24 mouse cellular contexts compared by ENCODE assay signal in genomic region chr3:41210333-41210732, GRCm38 (mm10).
DNase-seq lines count a peak whose midpoint lies in the region; ATAC-seq and TF ChIP-seq lines count a peak whose summit lies in the region.
"Had no signal": no experiment of that assay in that cellular context is flagged by ENCODE, and none has a peak within 500 bp of the region (broad histone marks: within the 10 kb centered on the region; RNA-seq: fewer than 3 reads in every experiment).

No protein-coding gene starts in this region.

- WGBS in forebrain, embryonic 14.5 days = 44% methylated on average over 7 of the region's 7 CpGs
- 74% methylated on average over 7 of the region's 7 CpGs for WGBS in forebrain, embryonic 11.5 days
- WGBS in forebrain, postnatal 0 days = 27% methylated on average over 7 of the region's 7 CpGs
- WGBS in forebrain, embryonic 10.5 days = 83% methylated on average over 7 of the region's 7 CpGs

- H3K4me2 ChIP-seq in forebrain, embryonic 14.5 days (ENCODE audit: low read length) = no peak overlapping the region
- no peak overlapping the region for H3K4me2 ChIP-seq in forebrain, embryonic 11.5 days (ENCODE audit: low read depth, low read length, severe bottlenecking)
- H3K4me2 ChIP-seq in forebrain, postnatal 0 days (ENCODE audit: low read depth) = no peak overlapping the region
- H3K4me2 ChIP-seq: embryonic facial prominence, embryonic 13.5 days; embryonic facial prominence, embryonic 15.5 days; forebrain, embryonic 13.5 days had no signal

- H3K27me3 ChIP-seq in forebrain, embryonic 14.5 days (replicated peaks; ENCODE audit: control insufficient read depth, insufficient read depth, low read length) = no peaks in the 10 kb centered on the region
- H3K27me3 ChIP-seq in forebrain, embryonic 11.5 days (ENCODE audit: control insufficient read depth, insufficient read depth, low read length) = no peaks in the 10 kb centered on the region
- no peaks in the 10 kb centered on the region for H3K27me3 ChIP-seq in forebrain, postnatal 0 days (ENCODE audit: insufficient read depth, low read length)
- no peaks in the 10 kb centered on the region for H3K27me3 ChIP-seq in forebrain, embryonic 10.5 days (ENCODE audit: poor library complexity, severe bottlenecking)
- H3K27me3 ChIP-seq: CH12.LX; embryonic facial prominence, embryonic 13.5 days; embryonic facial prominence, embryonic 15.5 days; forebrain, embryonic 13.5 days; Patski had no signal

- peak; percentile 23; the same call in 1 of the 2 replicates for ATAC-seq in forebrain, embryonic 14.5 days
- ATAC-seq in forebrain, embryonic 11.5 days (replicated peaks; ENCODE audit: low FRiP score) = no peak
- peak; percentile 84 for ATAC-seq in forebrain, postnatal 0 days
- ATAC-seq: activated CD4-positive, CD25-positive, alpha-beta regulatory T cell, adult 4 months; CD4-positive, CD25-positive, alpha-beta regulatory T cell, adult 4 months; Patski had no signal

- no peak for TF ChIP-seq POLR2A in brain, embryonic 14.5 days (IDR thresholded peaks at IDR 0.05; ENCODE audit: borderline replicate concordance, extremely low read depth, insufficient read depth, insufficient read length, poor library complexity, severe bottlenecking)

- no peak overlapping the region for H3K9ac ChIP-seq in forebrain, embryonic 14.5 days (ENCODE audit: low read length)
- H3K9ac ChIP-seq in forebrain, embryonic 11.5 days (ENCODE audit: low read length) = no peak overlapping the region
- no peak overlapping the region for H3K9ac ChIP-seq in forebrain, postnatal 0 days
- H3K9ac ChIP-seq: embryonic facial prominence, embryonic 13.5 days; embryonic facial prominence, embryonic 15.5 days; forebrain, embryonic 13.5 days had no signal

- no peaks in the 10 kb centered on the region for H3K9me3 ChIP-seq in forebrain, embryonic 14.5 days (replicated peaks; ENCODE audit: control insufficient read depth, low read length)
- no peaks in the 10 kb centered on the region for H3K9me3 ChIP-seq in forebrain, embryonic 11.5 days (ENCODE audit: control insufficient read depth, low read length)
- no peaks in the 10 kb centered on the region for H3K9me3 ChIP-seq in forebrain, postnatal 0 days (ENCODE audit: low read length)
- no peaks in the 10 kb centered on the region for H3K9me3 ChIP-seq in forebrain, embryonic 10.5 days
- H3K9me3 ChIP-seq: embryonic facial prominence, embryonic 13.5 days; embryonic facial prominence, embryonic 15.5 days; forebrain, embryonic 13.5 days; G1E had no signal

- H3K4me1 ChIP-seq in forebrain, embryonic 14.5 days (ENCODE audit: control insufficient read depth, insufficient read depth, low read length) = no peaks in the 10 kb centered on the region
- no peaks in the 10 kb centered on the region for H3K4me1 ChIP-seq in forebrain, embryonic 11.5 days (replicated peaks; ENCODE audit: control insufficient read depth, insufficient read depth, low read length)
- H3K4me1 ChIP-seq in forebrain, postnatal 0 days (ENCODE audit: insufficient read depth) = no peaks in the 10 kb centered on the region
- H3K4me1 ChIP-seq in forebrain, embryonic 10.5 days = no peaks in the 10 kb centered on the region
- H3K4me1 ChIP-seq: embryonic facial prominence, embryonic 13.5 days; embryonic facial prominence, embryonic 15.5 days; forebrain, embryonic 13.5 days had no signal

- no peak for TF ChIP-seq CTCF in forebrain, postnatal 0 days (IDR thresholded peaks at IDR 0.05; ENCODE audit: low read depth)
- no peak for TF ChIP-seq CTCF in brain, embryonic 14.5 days (IDR thresholded peaks at IDR 0.05; ENCODE audit: borderline replicate concordance, extremely low read depth, insufficient read depth, insufficient read length)

- H3K27ac ChIP-seq in forebrain, embryonic 14.5 days (ENCODE audit: low read depth, low read length) = no peak overlapping the region
- no peak overlapping the region for H3K27ac ChIP-seq in forebrain, embryonic 11.5 days (ENCODE audit: low read depth, low read length)
- H3K27ac ChIP-seq in forebrain, postnatal 0 days (ENCODE audit: low read depth, low read length) = no peak overlapping the region
- no peak overlapping the region for H3K27ac ChIP-seq in forebrain, embryonic 10.5 days
- H3K27ac ChIP-seq: embryonic facial prominence, embryonic 13.5 days; embryonic facial prominence, embryonic 15.5 days; forebrain, embryonic 13.5 days had no signal

- no peaks in the 10 kb centered on the region for H3K36me3 ChIP-seq in forebrain, embryonic 14.5 days (ENCODE audit: control insufficient read depth, insufficient read depth, low read length)
- H3K36me3 ChIP-seq in forebrain, embryonic 11.5 days (ENCODE audit: control insufficient read depth, insufficient read depth, low read length) = no peaks in the 10 kb centered on the region
- no peaks in the 10 kb centered on the region for H3K36me3 ChIP-seq in forebrain, postnatal 0 days (ENCODE audit: insufficient read depth)
- H3K36me3 ChIP-seq in forebrain, embryonic 10.5 days (replicated peaks) = no peaks in the 10 kb centered on the region
- H3K36me3 ChIP-seq: embryonic facial prominence, embryonic 13.5 days; embryonic facial prominence, embryonic 15.5 days; G1E had no signal

- DNase-seq in forebrain, embryonic 14.5 days (ENCODE audit: low spot score) = peak; percentile 28
- no peak for DNase-seq in forebrain, embryonic 11.5 days (ENCODE audit: low spot score)
- no peak for DNase-seq in forebrain, postnatal 0 days
- no peak for DNase-seq in forebrain, embryonic 10.5 days (ENCODE audit: extremely low spot score, low spot score)
- DNase-seq in brain, embryonic 14.5 days (ENCODE audit: low read depth) = peak; percentile 31
- DNase-seq: adrenal gland, adult 8-10 months; adrenal gland, postnatal 14 days; adrenal gland, postnatal 36 days; B cell, adult 2 months; cerebellum, adult 11 months; cerebellum, adult 18-20 months; cerebellum, adult 8-10 months; cerebellum, adult 9-11 months; cerebellum, postnatal 14 days; cerebellum, postnatal 36 days; embryo, embryonic 11 days had no signal

- no peak overlapping the region for H3K4me3 ChIP-seq in forebrain, embryonic 14.5 days (ENCODE audit: low read depth, low read length)
- no peak overlapping the region for H3K4me3 ChIP-seq in forebrain, embryonic 11.5 days (ENCODE audit: low read depth, low read length)
- no peak overlapping the region for H3K4me3 ChIP-seq in forebrain, postnatal 0 days (ENCODE audit: low read depth, low read length)
- no peak overlapping the region for H3K4me3 ChIP-seq in forebrain, embryonic 10.5 days
- H3K4me3 ChIP-seq: embryonic facial prominence, embryonic 13.5 days; embryonic facial prominence, embryonic 15.5 days; forebrain, embryonic 13.5 days had no signal

Comparison
In these comparisons a context has a peak if more than half of its experiments do, and no peak if none do; other contexts are left out.
1. DNase-seq: peak in forebrain, embryonic 14.5 days (single experiment) and brain, embryonic 14.5 days (single experiment); none in forebrain, embryonic 11.5 days (single experiment), forebrain, postnatal 0 days (single experiment) and forebrain, embryonic 10.5 days (single experiment).